Mouse (Mus musculus): Measurements from ENCODE around the gene 4930579G24Rik.

DNA sequence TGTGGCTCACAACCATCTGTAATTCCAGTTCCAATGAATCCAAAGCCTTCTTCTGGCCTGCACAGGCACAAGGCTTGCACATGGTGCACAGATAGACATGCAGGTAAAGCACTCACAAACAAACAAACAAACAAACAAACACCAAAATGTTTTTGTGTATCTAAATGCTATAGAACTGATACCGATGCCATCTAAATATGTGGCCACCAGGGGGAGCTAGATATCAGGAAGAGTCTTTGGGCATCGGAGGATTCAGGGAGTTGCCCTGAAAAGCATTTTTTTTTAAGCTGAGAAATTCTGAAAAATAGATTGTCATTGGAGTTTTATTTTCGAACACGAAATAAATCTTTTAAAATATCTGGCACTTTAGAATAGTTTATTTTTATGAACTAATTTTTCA lies 44.2 kb downstream of the 4930579G24Rik start:
- TF ChIP-seq GATA1 (IDR thresholded peaks at IDR 0.05; ENCODE audit: borderline replicate concordance, low read length) (no peak), FLI1 (IDR thresholded peaks at IDR 0.05; ENCODE audit: low read length) (no peak)
